Mouse (Mus musculus) spleen, adult 10 weeks (tissue): ENCODE results near the gene Atox1. TPM values are rescaled to one million over a fixed set of nuclear protein-coding genes. Genes with fewer than 3 reads are reported as not detected.

Experiments
- polyA plus RNA-seq: library from polyadenylated mRNA; stranded (reverse); fragments of 350-450 nt; fragmentation: Illumina TruSeq; extraction: RNeasy Lipid Tissue Mini Kit (QIAGEN cat#74804); gene quantifications from one replicate; pipeline ENCODE4 v1.2.3, GENCODE M21; 2015; ENCODE audit warnings: low replicate concordance; ENCODE audit not compliant: insufficient read depth

The Atox1 gene
- 89.3 TPM for polyA plus RNA-seq

DNA sequence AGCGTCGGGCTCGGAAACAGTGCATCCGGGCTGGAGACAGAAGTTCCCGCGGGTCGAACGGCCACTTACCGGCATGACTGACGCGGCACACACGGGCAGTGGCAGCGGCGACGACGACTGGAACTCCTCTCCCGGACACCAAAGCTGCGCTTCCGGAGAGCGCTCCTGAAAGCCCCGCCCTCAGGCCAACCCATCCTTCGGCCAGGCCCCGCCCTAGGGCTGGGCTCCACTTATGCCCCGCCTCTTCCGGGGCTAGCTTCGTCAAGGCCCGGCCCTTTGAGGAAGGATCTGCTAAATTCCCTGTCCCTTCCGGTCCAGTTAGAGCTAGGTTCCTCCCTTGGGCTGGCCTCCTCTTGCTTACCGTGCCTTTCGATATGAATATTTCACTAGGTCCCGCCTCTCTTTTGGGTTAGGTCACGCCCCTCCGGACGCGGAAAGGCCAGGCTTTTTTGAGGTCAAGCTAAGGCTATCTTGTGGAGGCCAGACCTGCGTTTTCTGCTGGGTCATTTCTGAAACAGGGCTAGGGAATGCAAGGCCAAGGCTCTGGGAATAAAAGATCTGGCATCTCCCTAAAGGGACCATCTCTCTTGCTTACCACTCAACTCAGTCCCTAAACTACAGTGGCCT is at the start of gene Atox1:
Gene Atox1 (minus strand): TSS at position 221 of the 627 bp plus-strand sequence.

DNA sequence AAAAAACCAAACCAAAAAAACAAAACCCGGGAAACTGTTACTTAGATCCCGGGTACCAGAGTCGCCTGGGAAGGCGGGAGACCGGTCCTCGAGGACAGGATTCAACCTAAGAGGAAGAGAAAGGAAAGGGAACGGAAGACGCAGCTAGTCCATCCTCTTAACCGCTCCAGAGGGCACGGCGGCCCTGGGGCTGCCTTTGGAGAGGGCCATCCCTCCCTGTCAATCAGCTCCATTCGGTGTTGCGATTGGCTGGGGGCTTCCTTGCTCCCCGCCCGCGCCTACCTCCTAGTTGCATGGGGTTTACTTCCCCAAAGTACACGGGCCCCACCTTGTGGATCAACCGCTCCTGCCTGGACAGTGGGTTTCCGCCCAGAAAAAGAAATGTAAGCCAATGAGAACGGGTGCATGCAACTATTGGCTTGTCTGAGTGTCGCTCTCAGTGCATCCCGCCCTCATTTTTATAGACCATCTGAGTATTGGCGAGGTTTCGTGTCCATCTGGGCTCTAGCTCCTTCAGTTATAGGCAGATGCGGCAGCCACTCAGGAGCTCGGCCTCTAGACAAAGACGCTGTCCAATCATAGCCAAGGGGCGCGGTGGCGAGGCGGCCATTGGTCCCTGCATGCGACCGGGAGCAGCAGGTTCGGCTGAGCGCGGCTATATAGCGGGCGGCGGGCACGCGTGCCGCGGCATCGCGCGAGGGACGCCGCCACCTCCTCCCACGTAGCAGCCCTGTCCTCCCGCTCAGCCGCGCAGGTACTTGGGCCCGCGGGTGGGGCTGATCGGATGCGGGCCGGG is 8.2 kb upstream of the Atox1 start, which contains the start of gene G3bp1:
Gene G3bp1 (plus strand): TSS at position 638 of the 796 bp plus-strand sequence.

DNA sequence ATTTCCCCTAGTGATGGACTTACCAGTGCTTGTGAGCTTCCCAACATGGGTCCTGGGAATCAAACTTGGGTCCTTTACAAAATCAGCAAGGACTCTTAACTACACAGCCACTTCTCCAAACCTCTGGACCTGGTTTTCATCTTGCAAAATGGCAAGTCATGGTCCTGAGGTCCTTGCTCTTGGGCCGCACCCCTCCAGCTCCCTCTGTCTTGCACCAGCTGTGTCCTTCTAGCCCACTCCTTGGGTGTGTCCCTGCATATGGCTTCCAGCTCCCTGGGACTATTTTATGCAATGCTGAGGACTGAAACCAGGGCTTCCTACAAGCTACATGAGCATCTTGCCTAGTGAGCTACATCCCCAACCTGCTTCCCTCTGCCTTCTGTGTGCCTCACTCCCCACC is 38.1 kb downstream of the Atox1 start, which contains the start of gene Sparc:
Gene Sparc (minus strand): TSS at position 206 of the 400 bp plus-strand sequence.

Other genes starting within 250 kb of the Atox1 start
- 0.04 TPM for gene Fat2, start 124.7 kb downstream of the Atox1 start, polyA plus RNA-seq
- 278 TPM for gene Sparc, start 38.1 kb downstream of the Atox1 start, polyA plus RNA-seq
- gene G3bp1, start 8.4 kb upstream of the Atox1 start, polyA plus RNA-seq, result 65.2 TPM
- gene Glra1, start 147.0 kb upstream of the Atox1 start, polyA plus RNA-seq, result not detected